Mouse (Mus musculus): ENCODE measurements around the gene Serpina3i. TPM values are rescaled to one million over a fixed set of nuclear protein-coding genes. Genes with fewer than 3 reads are reported as not detected.

The Serpina3i gene
- polyA plus RNA-seq, 1 experiment from 2014 or later = 0.30 TPM

Other genes starting within 250 kb of the Serpina3i start
- gene Serpina9, start 249.4 kb upstream of the Serpina3i start, polyA plus RNA-seq (2016; fragmentation: Nextera tagmentation; extraction: Ambion mirVana) = not detected in 2 replicates
- not detected in 2 replicates for gene Serpina12, start 218.7 kb upstream of the Serpina3i start, polyA plus RNA-seq (2016; fragmentation: Nextera tagmentation; extraction: Ambion mirVana)
- gene Serpina5, start 162.0 kb upstream of the Serpina3i start, polyA plus RNA-seq (2016; fragmentation: Nextera tagmentation; extraction: Ambion mirVana) = not detected in 2 replicates
- not detected in 2 replicates for gene Serpina3a, start 150.4 kb upstream of the Serpina3i start, polyA plus RNA-seq (2016; fragmentation: Nextera tagmentation; extraction: Ambion mirVana)
- gene Serpina3b, start 135.1 kb upstream of the Serpina3i start, polyA plus RNA-seq (2016; fragmentation: Nextera tagmentation; extraction: Ambion mirVana) = not detected in 2 replicates
- not detected in 2 replicates for gene Serpina3c, start 109.3 kb upstream of the Serpina3i start, polyA plus RNA-seq (2016; fragmentation: Nextera tagmentation; extraction: Ambion mirVana)
- not detected in 2 replicates for gene Serpina3f, start 48.6 kb upstream of the Serpina3i start, polyA plus RNA-seq (2016; fragmentation: Nextera tagmentation; extraction: Ambion mirVana)
- gene Serpina3g, start 26.9 kb upstream of the Serpina3i start, polyA plus RNA-seq (2016; fragmentation: Nextera tagmentation; extraction: Ambion mirVana) = 1.9 and 2.1 TPM in 2 replicates
- not detected in 2 replicates for gene Serpina3j, start 51.4 kb downstream of the Serpina3i start, polyA plus RNA-seq (2016; fragmentation: Nextera tagmentation; extraction: Ambion mirVana)
- not detected in 2 replicates for gene Serpina3k, start 75.4 kb downstream of the Serpina3i start, polyA plus RNA-seq (2016; fragmentation: Nextera tagmentation; extraction: Ambion mirVana)
- not detected in 2 replicates for gene Serpina3m, start 75.4 kb downstream of the Serpina3i start, polyA plus RNA-seq (2016; fragmentation: Nextera tagmentation; extraction: Ambion mirVana)
- 0.09 and 0.15 TPM in 2 replicates for gene Serpina3n, start 143.6 kb downstream of the Serpina3i start, polyA plus RNA-seq (2016; fragmentation: Nextera tagmentation; extraction: Ambion mirVana)
- 0.20 and 0.32 TPM in 2 replicates for gene Gsc, start 210.2 kb downstream of the Serpina3i start, polyA plus RNA-seq (2016; fragmentation: Nextera tagmentation; extraction: Ambion mirVana)

Measured in neural tube, embryonic 12.5 days (tissue).